Mouse (Mus musculus) frontal cortex, postnatal 25 days (tissue): ENCODE results near the gene Kcnk3.

Experiments used
- DNase-seq, 2 experiments: peaks; one replicate each; pipeline ENCODE4 v3.0.0; 2022; ENCODE audit warnings: low spot score in 2 of 2

Kcnk3 gene

DNA sequence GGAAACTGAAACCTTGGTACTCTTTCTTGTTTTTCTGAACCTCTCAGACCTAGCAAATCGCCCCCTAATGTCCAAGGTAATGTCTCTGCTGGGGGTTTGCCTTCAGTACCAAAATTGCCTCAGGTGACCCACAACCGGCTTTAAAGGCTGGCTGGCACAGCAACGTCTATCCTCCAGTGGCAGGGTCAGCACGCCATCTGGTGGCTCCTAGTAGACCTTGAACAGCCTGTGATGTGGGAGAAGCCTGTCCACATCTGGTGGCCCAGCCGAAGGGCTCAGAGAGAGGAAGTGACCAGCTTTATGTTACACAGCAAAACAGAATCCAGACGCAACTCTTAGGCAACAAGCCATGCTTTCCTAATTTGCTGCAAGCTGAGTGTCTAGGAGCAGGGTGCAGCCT is 50.1 kb downstream of the Kcnk3 start:
- peak; percentile 72 to 78 for DNase-seq

DNA sequence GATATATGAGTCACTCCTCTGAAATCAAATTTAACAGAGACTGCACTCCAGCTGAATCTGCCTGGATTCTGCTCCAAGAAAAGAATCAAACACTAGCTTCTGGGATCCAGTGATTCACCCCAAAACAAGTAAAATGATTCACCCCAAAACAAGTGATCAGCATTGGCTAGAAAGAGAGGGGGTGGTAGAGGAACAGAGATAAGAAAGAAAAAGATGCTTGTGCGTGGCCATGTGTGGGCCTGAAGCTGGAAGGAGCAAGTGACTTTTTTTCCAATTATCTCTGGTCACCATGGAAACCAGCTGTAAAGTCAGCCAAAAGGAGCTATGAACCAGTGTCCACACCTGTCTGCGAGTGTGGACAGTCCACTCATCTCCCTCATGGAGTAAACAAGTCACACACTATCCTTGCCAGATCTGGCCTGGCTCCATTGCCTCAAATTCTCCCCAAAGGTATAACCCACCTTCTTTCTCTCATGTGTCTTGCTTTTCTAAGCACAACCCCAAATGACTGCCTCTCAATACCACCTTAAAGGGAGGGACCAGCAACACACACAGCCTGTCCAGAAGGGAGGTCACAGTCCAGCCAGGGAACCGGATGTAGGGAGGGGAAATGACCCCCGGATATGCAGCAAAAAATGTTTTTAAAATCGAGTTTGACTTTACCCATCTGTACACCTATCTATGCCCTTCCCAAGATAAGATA is 55.7 kb downstream of the Kcnk3 start:
- no peak for DNase-seq

DNA sequence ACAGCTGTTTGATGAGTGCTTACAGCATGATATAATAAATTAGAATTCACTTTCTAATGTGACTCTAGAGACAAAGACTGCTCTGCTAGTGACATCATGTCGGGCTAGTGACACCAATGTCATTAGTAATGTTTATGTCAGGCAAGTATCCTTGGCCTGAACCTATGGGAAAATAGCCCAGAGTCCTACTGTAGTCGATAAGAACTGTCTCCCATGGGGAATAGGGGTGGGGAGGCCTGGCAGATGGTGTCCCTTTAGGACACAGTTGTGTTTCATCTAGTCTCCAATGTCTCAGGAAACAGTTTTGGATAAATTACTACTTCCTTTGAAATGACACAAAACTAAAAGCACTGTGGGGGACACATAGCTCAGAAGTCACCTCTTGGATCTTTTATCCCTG is 58.1 kb downstream of the Kcnk3 start:
- DNase-seq = no peak

DNA sequence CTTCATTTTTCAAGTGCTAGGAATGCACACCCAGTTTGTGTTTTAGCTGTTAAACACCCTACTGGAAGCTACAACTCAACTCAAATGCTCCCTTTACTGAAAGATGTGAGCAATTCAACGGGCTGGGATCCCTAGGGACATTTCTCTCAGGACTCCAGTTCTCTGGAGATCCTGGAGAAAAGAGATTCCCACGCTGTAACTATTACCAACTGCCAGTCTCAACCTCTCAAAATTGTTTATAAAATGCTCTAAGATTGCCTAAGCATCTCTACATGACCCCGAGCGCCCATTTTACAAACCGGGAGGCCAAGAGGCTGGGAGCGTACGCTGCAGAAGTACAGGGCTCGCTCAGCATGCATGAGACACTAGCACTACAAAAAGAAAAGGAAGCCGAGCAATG is 59.4 kb downstream of the Kcnk3 start:
- DNase-seq = no peak

DNA sequence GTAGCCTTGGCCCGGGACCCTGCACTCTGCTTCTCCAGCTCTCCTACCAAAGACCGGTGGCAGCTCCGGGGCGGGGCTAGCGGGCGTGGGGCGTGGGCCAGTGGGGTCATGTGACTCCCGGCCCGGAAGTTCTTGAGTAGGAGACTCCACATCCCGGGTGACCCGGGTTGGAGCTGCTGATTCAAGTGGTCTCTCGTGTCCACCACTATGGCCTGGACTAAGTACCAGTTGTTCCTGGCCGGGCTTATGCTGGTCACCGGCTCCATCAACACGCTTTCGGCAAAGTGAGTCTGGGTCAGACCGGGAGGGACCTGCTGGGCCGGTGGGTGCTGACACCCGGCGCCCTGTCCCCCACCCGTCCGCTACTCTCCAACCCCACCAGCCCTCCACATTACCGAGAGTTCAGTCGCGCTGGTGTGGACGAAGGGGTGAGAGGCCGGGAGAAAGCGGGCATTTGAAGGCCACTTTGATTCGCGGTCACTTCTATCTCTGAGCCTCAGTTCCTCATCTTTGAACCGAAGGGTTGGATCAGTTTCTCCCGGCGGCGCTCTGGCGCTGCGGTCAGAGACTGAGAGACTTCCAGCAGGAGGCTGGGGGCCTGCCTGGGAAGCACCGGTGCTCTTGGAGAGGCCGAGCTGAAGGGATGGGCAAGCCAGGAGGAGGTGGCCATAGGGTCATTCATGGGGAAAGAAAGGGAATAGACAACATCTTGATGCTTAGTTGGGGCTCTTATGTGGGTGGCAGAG is 60.0 kb downstream of the Kcnk3 start, which contains the start of gene Slc35f6:
TSS of gene Slc35f6 (plus strand) at position 119 of the 746 bp plus-strand sequence.
- DNase-seq = peak; percentile 86 to 88

DNA sequence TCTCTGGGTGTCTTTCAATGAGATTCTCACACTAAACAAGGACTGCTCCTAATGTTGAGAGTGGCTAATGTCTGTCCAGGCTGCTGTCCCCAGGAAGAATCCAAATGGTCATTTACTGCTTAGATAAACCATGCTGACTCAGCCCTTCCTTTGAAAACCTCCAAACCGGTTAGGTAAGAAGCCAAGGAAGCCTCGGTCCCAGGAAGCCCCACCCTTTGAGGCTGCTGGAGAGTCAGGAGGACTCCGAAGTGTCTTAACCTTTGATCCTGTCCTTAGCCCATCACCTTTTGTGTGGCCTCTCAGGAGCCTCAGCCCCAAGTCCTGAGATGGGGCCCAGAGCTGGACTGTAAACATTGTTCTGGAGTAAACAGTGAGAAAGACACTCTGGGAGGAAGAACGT is 61.6 kb downstream of the Kcnk3 start:
- DNase-seq = no peak

DNA sequence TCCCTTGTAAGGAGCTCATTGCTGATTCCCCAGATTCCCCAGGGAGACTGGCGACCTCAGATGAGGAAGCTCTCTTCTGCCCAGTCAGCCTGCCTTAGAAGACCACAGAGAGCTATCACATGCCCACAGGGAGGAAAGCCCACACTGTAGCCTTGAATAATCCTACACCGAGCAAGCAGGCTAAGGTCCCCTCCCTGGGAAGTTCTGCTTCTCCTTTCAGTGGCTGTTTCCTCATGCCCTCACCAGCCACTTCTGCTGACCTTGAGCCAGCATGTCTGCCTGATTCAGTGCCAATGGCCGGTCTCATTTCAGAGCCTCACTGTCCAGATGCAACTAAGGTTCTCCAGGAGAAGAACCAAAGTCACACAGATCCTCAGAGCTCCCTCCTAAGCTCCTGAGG is 62.8 kb downstream of the Kcnk3 start:
- DNase-seq = no peak

DNA sequence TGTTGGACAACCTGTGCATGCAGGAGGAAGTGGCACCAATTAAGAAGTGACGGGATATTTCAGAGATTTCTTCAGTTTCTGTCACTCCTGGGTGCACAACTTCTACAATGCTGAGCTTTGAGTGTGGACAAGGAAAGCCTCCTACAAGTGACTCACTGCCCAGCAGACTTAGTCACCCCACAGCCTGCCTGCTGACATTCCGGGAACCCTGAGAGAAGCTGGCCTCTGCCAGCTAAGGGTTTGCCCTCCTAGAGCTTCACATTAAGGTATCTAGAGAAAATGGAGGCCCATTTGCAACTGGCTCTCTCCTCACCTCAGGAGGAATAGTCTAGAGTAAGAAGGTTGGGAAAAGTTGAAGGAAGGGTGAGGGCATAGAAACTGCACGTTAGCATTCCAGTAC is 63.6 kb downstream of the Kcnk3 start:
- DNase-seq = no peak

DNA sequence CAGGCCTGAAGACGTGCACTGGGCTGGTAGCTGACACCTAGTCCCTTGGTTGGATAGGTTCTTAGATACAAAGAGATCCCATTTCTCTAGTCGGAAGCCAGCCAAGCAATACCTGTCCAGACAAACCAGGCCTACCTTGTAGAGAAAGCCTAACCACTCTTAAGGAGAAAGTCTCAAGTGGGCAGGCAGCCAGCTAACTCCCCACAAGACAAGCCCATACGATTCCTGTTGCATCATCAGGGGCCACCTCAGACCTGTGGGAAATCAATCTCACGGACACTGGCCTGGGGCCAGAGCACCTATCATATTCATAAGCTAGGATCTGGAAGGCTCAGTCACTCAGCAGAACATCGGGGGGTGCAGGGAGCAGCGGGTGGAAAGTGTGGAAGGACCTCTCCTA is 65.3 kb downstream of the Kcnk3 start:
- no peak for DNase-seq

DNA sequence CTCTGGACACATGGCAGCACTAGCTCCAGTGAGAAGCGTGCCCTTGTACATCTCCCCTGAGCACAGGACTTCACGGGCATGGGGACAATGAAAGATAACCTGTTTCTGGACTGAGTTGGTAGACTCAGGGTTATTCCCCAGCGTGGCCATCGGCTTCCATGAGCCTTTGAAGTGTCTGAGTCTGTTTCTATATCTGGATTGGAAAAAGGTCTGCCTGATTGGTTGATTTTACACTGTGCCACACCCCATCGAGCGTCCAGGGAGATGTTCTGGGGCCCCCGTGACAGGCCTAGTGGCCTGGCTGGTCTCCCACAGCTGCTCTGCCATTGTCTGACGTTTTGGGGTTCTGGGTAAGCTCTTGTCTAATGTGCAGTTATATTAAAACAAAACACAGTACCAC is 67.1 kb downstream of the Kcnk3 start:
- DNase-seq = no peak

DNA sequence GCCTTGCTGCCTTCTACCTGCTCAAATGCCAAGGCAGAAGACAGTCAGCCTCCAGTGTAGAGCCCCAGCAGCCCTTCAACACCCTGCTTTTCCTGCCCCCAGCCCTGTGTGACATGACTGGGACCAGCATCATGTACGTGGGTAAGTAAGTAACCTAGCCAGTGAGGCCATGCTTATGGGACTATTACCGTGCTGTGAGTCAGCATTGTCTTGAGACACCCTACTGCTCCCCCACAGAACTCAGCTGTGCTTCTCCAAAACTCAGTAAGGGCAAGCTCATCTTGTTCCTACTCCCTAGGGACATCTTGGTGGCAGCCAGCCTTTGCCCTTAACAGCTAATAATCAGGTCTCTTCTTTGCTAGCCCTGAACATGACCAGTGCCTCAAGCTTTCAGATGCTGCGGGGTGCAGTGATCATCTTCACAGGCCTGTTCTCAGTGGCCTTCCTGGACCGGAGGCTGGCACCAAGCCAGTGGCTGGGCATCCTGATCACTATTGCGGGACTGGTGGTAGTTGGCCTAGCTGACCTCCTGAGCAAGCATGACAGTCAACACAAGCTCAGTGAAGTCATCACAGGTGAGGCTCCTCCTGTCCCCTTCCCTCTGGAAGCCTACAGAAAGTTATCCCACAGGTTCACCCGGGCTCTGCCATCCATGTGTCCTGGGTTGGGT is 67.7 kb downstream of the Kcnk3 start:
- DNase-seq = no peak

DNA sequence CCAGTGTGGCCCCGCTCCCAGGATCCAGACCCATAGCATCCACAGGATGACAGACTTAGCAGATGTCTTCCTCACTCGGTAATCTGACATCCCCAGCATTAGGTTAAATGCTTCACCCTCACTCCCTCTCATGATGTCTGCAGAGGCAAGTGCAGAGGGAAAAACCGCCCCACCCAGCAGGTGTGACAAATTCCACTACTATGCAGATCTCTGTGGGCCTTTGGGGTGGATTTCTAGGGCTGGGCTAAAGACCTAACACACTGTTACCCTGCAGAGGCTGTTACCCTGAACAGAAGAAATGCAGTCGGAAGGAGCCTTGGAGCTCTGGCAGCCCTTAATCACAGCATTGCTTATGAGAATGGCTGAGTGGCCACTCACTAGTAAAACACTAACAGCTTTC is 71.1 kb downstream of the Kcnk3 start:
- no peak for DNase-seq

DNA sequence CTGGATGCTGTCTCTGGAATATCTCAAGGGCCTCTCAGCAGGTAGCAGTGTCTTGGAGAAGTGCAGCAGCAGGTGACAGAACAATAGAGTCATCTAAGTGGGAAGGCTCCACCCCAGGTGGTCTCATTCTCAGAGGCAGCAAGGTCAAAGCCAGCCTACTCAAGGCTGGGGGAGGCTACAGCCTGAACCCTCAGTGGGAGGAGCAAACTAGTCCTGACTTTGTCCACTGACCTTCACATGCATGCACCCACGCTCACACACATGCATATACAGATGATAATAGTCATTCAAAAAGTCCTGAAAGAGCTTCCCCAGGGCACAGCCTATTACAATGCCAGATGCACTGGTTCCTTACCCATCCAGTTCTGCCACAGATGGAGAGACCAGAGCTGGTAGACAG is 72.3 kb downstream of the Kcnk3 start:
- no peak for DNase-seq

DNA sequence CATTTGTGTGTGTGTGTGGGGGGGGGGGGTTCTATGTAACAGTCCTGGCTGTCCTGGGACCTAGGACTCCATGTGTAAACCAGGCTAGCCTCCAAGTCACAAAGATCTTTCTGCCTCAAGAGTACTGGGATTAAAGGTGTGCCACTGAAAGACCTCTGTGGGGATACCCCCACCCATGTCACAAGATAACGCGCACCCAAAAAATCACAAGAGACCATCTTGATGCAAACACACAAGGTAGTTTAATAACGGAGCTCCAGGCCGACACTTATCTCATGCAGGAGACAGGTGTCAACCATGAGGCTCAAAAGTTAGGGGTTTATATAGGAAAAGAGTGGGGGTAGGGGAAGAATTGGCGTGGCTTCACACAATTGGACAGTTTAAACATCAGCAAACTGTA is 72.8 kb downstream of the Kcnk3 start:
- DNase-seq = no peak

DNA sequence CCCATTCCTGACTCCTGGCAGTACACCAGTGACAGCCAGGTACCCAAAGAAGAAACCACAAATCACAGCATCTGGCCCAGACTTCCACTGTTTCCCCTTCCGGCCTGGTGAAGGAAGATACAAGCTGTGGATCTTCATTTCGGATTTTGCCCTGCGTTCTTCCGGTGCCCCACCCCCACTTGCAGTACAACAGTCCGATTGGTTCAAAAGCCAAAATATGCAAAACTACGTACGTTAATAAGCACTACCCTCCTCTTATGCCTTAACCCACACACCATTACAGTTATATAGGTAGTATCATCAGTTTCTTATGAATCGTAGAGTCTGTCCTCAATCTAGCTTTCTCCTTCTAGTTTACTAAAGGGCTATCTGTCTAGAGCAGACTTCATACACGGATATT is 77.4 kb downstream of the Kcnk3 start:
- DNase-seq = no peak

DNA sequence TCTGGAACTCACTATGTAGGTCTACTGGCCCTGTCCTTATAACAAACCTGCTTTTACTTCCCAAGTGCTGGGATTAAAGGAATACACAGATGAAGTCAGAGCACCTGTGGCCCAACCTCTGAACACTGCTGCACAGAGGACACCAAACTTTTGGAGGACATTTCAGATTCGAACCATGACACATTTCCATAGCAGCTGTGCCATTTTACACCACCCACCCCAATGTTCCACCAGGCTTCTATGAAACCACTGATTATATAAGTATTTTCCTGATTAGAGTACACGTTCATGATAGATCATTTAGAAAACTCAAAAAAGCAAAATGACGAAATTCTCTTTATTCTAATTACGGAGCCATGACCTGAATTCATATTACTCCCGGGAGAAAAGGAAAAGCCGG is 78.0 kb downstream of the Kcnk3 start:
- no peak for DNase-seq

DNA sequence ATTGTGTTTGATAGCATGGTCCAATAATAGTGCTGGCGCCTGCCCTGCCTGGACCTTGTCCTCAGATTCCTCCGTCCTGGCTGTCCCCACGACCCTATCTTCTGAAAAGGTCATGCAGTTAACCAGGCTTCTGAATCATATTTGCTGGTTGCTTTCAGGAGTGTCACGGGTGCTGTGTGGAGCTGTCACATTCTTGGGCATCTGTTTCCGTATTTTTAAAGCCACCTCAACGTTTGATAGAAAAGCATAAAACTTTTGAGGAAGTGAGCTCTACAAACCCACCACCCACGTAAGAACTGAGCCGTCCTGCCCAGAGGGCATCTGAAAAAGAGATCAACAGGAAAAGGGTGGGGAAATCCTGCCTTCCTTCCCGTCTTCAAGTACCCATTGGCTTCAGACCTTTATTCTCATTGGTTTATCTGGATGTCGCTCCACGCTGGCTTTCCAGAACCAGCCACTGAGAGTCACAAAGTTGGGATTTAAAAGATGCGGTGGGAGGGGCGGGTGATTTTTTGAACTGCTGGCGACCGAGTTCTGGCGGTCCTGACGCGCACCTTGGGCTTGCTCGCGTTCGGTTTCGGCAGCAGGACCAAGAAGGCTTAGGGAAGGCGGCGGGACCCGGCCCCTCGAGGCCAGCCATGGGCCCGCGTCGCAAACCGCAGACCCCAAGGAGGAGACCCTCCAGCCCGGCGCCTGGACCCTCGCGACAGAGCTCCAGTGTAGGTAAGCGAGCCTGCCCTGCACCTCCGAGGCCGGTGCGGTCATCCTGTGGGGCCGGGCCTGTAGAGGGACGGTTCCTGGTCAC is 78.6 kb downstream of the Kcnk3 start, which contains the start of gene Cenpa:
TSS of gene Cenpa (plus strand) at position 387 of the 805 bp plus-strand sequence.
- DNase-seq = peak; percentile 60 to 81

DNA sequence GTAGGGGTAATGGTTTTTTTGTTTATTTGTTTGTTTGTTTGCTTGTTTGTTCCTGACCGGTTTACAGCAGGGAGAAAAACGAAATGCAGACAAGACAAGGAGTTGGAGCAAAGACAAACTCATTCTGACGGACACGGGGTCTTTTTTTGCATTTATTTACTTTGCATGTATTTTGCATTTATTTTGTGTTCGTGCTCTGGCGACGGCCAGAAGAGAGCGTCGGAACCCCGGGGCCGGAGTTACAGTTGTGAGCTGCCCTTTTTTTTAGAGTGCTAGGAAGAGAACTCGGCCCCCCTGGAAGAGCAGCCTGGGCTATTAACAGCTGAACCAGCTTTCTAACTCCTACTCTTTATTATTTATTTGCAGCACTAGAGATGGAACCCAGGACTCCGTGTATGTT is 79.2 kb downstream of the Kcnk3 start:
- DNase-seq = no peak

DNA sequence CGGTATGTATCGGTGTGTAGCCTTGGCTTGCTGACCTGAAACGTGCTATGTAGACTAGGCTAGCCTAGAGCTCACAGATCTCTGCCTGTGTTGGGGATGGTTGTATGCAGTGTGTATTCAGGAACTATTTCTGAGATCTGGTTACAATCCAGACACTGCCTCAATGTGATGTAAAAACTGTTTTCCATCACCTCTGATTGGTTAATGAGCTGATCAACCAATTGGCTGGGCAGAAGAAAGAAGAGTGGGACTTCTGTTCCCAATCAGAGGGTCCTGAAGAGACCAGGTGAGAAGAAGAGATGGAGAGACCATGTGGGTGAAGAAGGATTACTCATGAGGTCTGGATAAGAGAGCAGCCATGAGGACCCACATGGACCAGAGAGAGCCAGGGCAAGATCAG is 79.7 kb downstream of the Kcnk3 start:
- no peak for DNase-seq

DNA sequence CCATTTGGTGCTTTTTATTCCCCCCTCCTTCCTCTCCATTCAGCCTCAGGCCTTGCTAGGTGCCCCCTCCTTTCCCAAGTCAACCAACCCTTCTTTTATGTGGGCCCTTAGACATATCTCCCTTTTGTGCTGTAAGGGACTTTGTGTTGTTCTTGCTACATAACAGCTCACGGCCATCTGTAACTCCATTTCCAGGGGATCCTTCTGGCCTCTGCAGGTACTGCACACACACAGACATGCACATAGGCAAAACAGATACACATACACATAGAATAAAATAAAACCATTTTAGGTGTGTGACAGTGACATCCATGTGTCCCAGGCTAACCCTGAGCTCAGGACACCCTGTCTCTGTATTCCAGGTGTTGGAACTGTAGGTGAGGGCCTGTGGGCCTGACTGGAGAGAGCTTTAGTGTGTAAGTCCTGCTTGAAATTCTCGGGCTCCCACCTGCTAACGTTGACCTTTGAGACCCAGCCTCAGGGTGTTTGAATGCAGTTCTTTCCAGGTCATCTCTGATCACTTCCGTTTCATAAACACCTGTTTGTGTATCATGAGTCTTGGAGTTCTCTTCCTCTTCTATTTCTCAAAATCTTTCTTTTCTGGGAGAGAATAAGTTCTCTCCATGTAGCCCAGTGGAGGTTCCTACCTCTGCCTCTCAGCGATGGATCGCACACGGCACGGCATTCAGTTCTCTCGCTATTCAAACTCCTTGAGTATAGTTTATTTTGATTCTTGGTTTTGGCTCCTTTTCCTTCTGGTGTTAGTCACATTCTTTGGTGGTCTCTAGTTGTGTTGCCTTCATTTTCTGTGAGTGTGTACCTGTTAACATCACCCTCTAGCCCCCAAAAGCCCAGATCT is 80.9 kb downstream of the Kcnk3 start:
- DNase-seq = no peak

DNA sequence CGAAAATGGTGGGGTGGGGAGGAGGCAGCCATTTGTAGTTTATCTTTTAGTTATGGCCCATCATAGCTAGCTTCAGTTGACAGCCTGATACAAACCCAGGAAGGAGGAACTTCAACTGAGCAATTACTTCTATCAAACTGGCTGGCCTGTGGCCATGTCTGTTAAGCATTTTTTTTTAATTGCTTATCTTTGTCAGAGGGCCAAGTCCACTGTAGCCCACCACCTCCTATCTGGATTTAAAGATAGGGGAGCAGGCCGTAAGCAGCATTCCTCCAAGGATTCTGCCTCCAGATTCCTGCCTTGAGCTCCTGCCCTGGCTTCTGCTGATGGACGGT is 81.5 kb downstream of the Kcnk3 start:
- DNase-seq = no peak
